Mouse (Mus musculus) ES-E14 (cell line): ENCODE data around the gene Cep350.

ENCODE experiments used
- CHD2 ChIP-seq: IDR thresholded peaks from 2 replicates; pipeline ENCODE4 v1.6.1; 2014; ENCODE audit warnings: mild to moderate bottlenecking, low read depth, low read length, inconsistent platforms
- HCFC1 ChIP-seq: IDR thresholded peaks from 2 replicates; pipeline ENCODE4 v1.6.1; 2012; ENCODE audit warnings: low read length, inconsistent platforms, borderline replicate concordance; ENCODE audit not compliant: insufficient read depth
- MAFK ChIP-seq: IDR thresholded peaks from 2 replicates; pipeline ENCODE4 v1.6.1; 2014; ENCODE audit warnings: mild to moderate bottlenecking, low read depth, low read length, inconsistent platforms; ENCODE audit not compliant: insufficient read depth
- ZC3H11A ChIP-seq: IDR thresholded peaks from 2 replicates; pipeline ENCODE4 v1.6.1; 2012; ENCODE audit warnings: low read depth, mild to moderate bottlenecking, inconsistent platforms, low read length, borderline replicate concordance
- ZNF384 ChIP-seq: IDR thresholded peaks from 2 replicates; pipeline ENCODE4 v1.6.1; 2012; ENCODE audit warnings: low read depth, low read length, inconsistent platforms

GRCm38 (mm10) chr1:156005906-156006305, 32.9 kb upstream of the Cep350 start:
- TF ChIP-seq MAFK (no peak), ZNF384 (no peak), CHD2 (no peak), HCFC1 (no peak), ZC3H11A (no peak)
